Mouse (Mus musculus) intestine, postnatal 0 days (tissue): Measurements from ENCODE around the gene Prpf6. TPM values are rescaled to one million over a fixed set of nuclear protein-coding genes. Genes with fewer than 3 reads are reported as not detected.

Experiments
- ATAC-seq: fragments of 200-750 bp; cut with Nextera tagmentation; 2 replicates; pipeline ENCODE4 v1.8.0; 2017; ENCODE audit warnings: mild to moderate bottlenecking, moderate TSS enrichment, moderate library complexity
- H3K27ac ChIP-seq: fragments of 300-500 bp; sonication (generic); 2 replicates; pipeline ENCODE4 v1.5.1; 2014; ENCODE audit warnings: mild to moderate bottlenecking, low read depth, low read length, moderate library complexity
- H3K27me3 ChIP-seq: fragments of 300-500 bp; sonication (generic); replicated peaks from 2 replicates; pipeline ENCODE4 v1.6.1; 2014; ENCODE audit warnings: low read length, mixed read lengths; ENCODE audit not compliant: control insufficient read depth, insufficient read depth
- H3K36me3 ChIP-seq: fragments of 300-500 bp; sonication (generic); 2 replicates; pipeline ENCODE4 v1.6.1; 2014; ENCODE audit warnings: mild to moderate bottlenecking, moderate library complexity; ENCODE audit not compliant: control insufficient read depth, insufficient read depth
- H3K4me1 ChIP-seq: fragments of 300-500 bp; sonication (generic); replicated peaks from 2 replicates; pipeline ENCODE4 v1.6.1; 2014; ENCODE audit warnings: antibody characterized with exemption, low read length, mixed read lengths; ENCODE audit not compliant: control insufficient read depth, insufficient read depth
- H3K4me2 ChIP-seq: fragments of 300-500 bp; sonication (generic); replicated peaks from 2 replicates; pipeline ENCODE4 v1.6.1; 2014; ENCODE audit warnings: low read depth, mild to moderate bottlenecking, moderate library complexity
- H3K4me3 ChIP-seq: fragments of 300-500 bp; sonication (generic); 2 replicates; pipeline ENCODE4 v1.5.1; 2014; ENCODE audit warnings: low read depth, low read length
- H3K9ac ChIP-seq: fragments of 300-500 bp; sonication (generic); 2 replicates; pipeline ENCODE4 v1.6.1; 2014; ENCODE audit warnings: mild to moderate bottlenecking, low read depth, low read length
- H3K9me3 ChIP-seq: fragments of 300-500 bp; sonication (generic); 2 replicates; pipeline ENCODE4 v1.6.1; 2016; ENCODE audit warnings: mixed run types; ENCODE audit not compliant: control insufficient read depth
- CTCF ChIP-seq: sonication (generic); IDR thresholded peaks from 2 replicates; pipeline ENCODE4 v1.5.1; 2016; ENCODE audit warnings: low read depth, mild to moderate bottlenecking, control low read depth, antibody characterized with exemption, moderate library complexity
- WGBS: fragments of 180-500 bp; shearing (Covaris S2); extraction: QIAGEN DNeasy Blood & Tissue Kit; methylation state at CpG from one replicate; pipeline ENCODE4 v1.1.7; 2014; 5-methylcytosine and 5-hydroxymethylcytosine counted together
- polyA plus RNA-seq: library from polyadenylated mRNA; unstranded; fragments of >200 nt; fragmentation: Nextera tagmentation; extraction: Ambion mirVana; gene quantifications from 2 replicates; pipeline ENCODE4 v1.2.1, GENCODE M21; 2015

Prpf6 gene
- polyA plus RNA-seq, 1 experiment from 2014 or later: 30.6 TPM

DNA sequence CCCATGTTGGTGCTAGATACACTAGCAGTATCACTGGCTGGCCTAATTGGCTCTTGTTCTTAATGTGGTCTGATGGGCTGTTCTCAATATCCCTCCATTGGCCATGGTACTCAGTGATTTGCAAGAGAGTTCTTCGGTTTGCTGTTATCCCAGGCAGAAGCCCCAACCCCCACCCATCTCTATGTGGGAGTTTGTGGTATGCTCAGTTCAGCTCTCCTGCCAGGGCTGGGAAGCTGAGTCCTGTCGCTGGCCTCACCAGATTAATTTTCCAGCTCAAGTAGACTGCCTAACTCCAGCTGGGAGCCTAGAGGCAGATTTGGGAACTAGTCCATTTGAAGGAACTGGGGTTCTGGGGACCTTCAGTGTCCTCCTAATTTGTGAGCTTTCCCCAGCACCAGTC, 65.8 kb downstream of the Prpf6 start:
- H3K9ac ChIP-seq: no peak overlapping the region

DNA sequence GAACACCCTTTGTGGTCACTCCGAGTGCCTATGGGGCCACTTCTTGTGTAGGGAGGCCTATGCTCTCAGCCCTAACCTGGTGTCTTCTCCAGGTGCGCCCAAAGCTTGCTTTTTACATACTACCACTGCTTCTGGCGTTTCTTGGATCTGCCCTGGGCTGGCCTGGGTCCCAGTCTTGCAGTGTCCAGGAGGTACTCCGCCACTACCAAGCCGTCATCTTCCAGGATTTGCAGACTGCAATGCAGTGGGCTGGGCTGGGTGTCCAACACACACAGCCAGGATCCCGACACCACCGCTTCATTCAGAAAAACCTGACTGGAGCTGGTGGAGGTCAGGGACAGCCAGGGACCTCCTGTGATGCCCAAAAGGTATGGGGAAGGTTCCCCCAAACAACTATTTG, 66.9 kb downstream of the Prpf6 start:
- Histone ChIP-seq H3K9ac (no peak overlapping the region), H3K27ac (no peak overlapping the region), H3K4me2 (no peak overlapping the region), H3K27me3 (peaks cover 54% of the 10 kb centered on the region), H3K36me3 (peaks cover 38% of the 10 kb centered on the region), H3K4me1 (no peaks in the 10 kb centered on the region; the same call in 1 of the 2 replicates), H3K9me3 (no peaks in the 10 kb centered on the region), H3K4me3 (no peak overlapping the region)
- TF ChIP-seq CTCF: no peak
- no peak for ATAC-seq
- WGBS: 86% methylated on average over 7 of the region's 7 CpGs

More for the DNA sequence above, 65.8 kb downstream of the Prpf6 start:
- Histone ChIP-seq H3K4me2 (no peak overlapping the region), H3K27me3 (peaks cover 50% of the 10 kb centered on the region), H3K4me3 (no peak overlapping the region), H3K4me1 (peaks cover under 1% of the 10 kb centered on the region; the same call in 1 of the 2 replicates), H3K36me3 (peaks cover 43% of the 10 kb centered on the region), H3K9me3 (no peaks in the 10 kb centered on the region), H3K27ac (no peak overlapping the region)
- TF ChIP-seq CTCF: no peak
- ATAC-seq: no peak
- 88% methylated on average over 2 of the region's 2 CpGs for WGBS

DNA sequence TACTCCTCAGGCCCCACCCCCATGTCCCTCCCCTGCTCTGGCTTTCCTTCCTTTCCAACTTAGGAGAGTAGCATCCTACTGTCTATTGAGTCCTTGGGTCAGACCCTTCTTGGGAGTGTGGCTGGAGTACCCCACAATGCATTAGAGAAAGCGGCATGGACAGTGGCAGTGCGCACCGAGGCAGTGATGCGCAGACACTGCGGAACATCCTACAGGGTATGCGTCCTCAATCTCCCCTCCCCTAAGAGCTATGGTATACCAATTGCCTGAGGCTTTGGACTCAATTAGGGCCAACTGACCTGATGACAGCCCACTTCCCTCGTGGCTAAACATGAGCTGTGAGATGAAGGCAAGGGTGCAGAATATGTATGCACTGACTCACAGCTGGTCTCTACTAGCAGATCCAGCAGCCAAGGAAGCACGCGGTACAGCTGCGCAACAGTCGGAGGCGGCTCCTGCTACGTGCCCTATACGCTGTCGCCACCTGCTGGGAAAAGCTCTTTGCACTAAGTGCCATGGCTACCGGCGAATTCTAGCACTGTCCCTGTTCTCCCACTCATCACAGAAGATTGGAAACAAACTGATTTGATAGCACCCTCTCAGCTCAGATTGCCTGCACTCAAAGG, 67.4 kb downstream of the Prpf6 start:
- Histone ChIP-seq H3K4me2 (no peak overlapping the region), H3K36me3 (peaks cover 38% of the 10 kb centered on the region), H3K4me3 (no peak overlapping the region), H3K27ac (no peak overlapping the region; the same call in 1 of the 2 replicates), H3K27me3 (peaks cover 55% of the 10 kb centered on the region), H3K9me3 (no peaks in the 10 kb centered on the region), H3K4me1 (no peaks in the 10 kb centered on the region; the same call in 1 of the 2 replicates), H3K9ac (no peak overlapping the region)
- ATAC-seq: peak; percentile 71
- WGBS: 47% methylated on average over 17 of the region's 17 CpGs
- peak; percentile 76 for TF ChIP-seq CTCF

DNA sequence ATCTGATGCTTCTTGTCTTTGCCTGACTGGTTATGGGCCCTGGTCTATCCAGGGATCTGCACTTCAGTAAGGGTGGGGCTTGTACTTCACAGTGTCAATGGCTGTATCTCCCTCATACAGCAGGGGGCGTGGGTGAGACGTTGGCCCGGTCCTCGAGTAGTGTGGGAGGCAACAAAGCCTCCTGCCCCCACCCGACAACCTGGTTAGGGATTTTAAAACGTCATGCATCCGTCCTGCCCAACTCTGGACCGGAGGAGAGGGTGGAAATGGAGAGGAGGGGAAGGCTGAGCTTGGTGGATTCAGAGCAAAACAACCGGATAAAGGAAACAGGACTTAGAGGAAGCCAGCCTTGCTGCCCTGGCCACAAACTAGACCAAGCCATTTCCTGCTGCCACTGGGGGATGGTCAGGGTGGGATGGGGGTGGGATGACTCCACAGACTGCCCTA, 68.0 kb downstream of the Prpf6 start:
- WGBS: 31% methylated on average over 9 of the region's 9 CpGs
- H3K36me3 ChIP-seq: peaks cover 34% of the 10 kb centered on the region
- no peak overlapping the region for H3K4me2 ChIP-seq
- peak; percentile 70; the same call in 1 of the 2 replicates for ATAC-seq
- no peaks in the 10 kb centered on the region for H3K9me3 ChIP-seq
- peak; percentile 67 for TF ChIP-seq CTCF
- no peak overlapping the region for H3K27ac ChIP-seq
- no peaks in the 10 kb centered on the region; the same call in 1 of the 2 replicates for H3K4me1 ChIP-seq
- no peak overlapping the region for H3K4me3 ChIP-seq
- no peak overlapping the region for H3K9ac ChIP-seq
- H3K27me3 ChIP-seq: peaks cover 55% of the 10 kb centered on the region

DNA sequence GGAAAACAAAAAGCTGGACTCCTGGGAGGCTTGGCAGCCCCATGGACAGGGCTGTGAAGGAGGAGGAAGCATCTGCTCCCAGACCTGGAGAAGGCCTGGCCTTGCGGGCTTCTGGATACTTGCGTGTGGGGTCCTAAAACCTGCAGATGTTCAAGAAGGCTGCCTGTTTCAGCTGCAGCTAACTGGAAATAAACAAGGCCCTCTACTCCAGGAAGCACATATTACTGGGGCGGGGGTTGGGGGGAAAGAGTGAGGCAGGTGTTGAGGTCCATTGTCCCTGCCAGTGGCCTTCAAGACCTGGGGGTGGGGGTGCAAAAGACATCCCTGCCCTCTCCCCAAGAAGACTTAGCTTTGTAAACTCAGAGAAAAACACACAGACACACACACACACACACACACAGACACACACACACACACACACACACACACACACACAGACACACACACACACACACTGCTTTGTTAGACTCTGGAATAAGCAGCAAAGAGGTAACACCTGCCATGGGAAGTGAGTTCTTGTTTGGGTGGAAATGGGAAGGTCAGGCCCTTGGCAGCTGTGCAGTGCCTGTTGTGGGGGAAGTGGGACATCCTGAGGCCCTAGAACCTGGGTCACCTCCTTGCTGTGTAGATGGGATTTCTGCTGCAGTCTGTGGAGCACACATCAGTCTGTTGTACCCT, 71.1 kb downstream of the Prpf6 start:
- H3K4me1 ChIP-seq: no peaks in the 10 kb centered on the region

DNA sequence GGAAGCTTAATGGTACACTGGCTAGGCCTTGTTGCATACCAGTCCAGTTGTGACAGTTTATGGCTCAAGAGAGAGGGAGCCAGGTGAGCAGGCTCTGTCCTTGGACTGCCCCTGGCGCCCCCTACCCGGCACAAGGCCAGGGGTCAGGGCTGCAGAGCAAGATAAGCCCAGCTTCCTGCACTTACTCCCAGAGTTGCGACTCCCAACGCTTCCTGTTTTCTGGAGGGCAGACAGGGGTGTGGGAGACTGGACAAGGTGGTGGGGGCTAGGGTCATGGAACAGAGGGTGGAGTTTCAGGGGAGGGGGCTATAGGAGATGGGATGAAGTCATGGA, 71.6 kb downstream of the Prpf6 start:
- WGBS: 33% methylated on average over 4 of the region's 4 CpGs
- Histone ChIP-seq H3K4me3 (no peak overlapping the region), H3K4me1 (no peaks in the 10 kb centered on the region), H3K9ac (no peak overlapping the region), H3K27ac (no peak overlapping the region), H3K36me3 (peaks cover 6% of the 10 kb centered on the region; the same call in 1 of the 2 replicates), H3K9me3 (no peaks in the 10 kb centered on the region), H3K4me2 (no peak overlapping the region), H3K27me3 (peaks cover 46% of the 10 kb centered on the region)
- no peak for TF ChIP-seq CTCF
- ATAC-seq: no peak

More for the DNA sequence above, 71.1 kb downstream of the Prpf6 start:
- no peak overlapping the region for H3K4me2 ChIP-seq
- H3K4me3 ChIP-seq: no peak overlapping the region
- H3K36me3 ChIP-seq: peaks cover 6% of the 10 kb centered on the region; the same call in 1 of the 2 replicates
- no peak for TF ChIP-seq CTCF
- WGBS: 78% methylated on average over 3 of the region's 3 CpGs
- H3K27ac ChIP-seq: no peak overlapping the region
- no peak overlapping the region for H3K9ac ChIP-seq
- no peak for ATAC-seq
- H3K27me3 ChIP-seq: peaks cover 41% of the 10 kb centered on the region
- no peaks in the 10 kb centered on the region for H3K9me3 ChIP-seq
